Mouse (Mus musculus) forebrain, embryonic 10.5 days (tissue): ENCODE results near the gene Pdss1. TPM values are rescaled to one million over a fixed set of nuclear protein-coding genes. Genes with fewer than 3 reads are reported as not detected.

Source experiments
- DNase-seq: peaks from one replicate; pipeline ENCODE4 v3.0.0-alpha.2; 2017; ENCODE audit warnings: low spot score; ENCODE audit errors: extremely low spot score
- H3K27ac ChIP-seq: fragments of 300-500 bp; sonication (generic); 2 replicates; pipeline ENCODE4 v1.5.1; 2016; ENCODE audit warnings: mild to moderate bottlenecking
- H3K27me3 ChIP-seq: fragments of 300-500 bp; sonication (generic); 2 replicates; pipeline ENCODE4 v1.6.1; 2016; ENCODE audit warnings: mild to moderate bottlenecking; ENCODE audit not compliant: poor library complexity, severe bottlenecking
- H3K36me3 ChIP-seq: fragments of 300-500 bp; sonication (generic); replicated peaks from 2 replicates; pipeline ENCODE4 v1.6.1; 2016; ENCODE audit warnings: mild to moderate bottlenecking, moderate library complexity
- H3K4me1 ChIP-seq: fragments of 300-500 bp; sonication (generic); 2 replicates; pipeline ENCODE4 v1.6.1; 2016
- H3K4me3 ChIP-seq: fragments of 300-500 bp; sonication (generic); 2 replicates; pipeline ENCODE4 v1.5.1; 2016; ENCODE audit warnings: mild to moderate bottlenecking, moderate library complexity
- H3K9me3 ChIP-seq: fragments of 300-500 bp; sonication (generic); 2 replicates; pipeline ENCODE4 v1.6.1; 2016; ENCODE audit warnings: mild to moderate bottlenecking, moderate library complexity
- WGBS: fragments of 180-500 bp; shearing (Covaris S2); methylation state at CpG from one replicate; pipeline ENCODE4 v1.1.7; 2016; 5-methylcytosine and 5-hydroxymethylcytosine counted together
- polyA plus RNA-seq: library from polyadenylated mRNA; unstranded; fragments of >200 nt; fragmentation: Nextera tagmentation; extraction: Ambion mirVana; gene quantifications from 2 replicates; pipeline ENCODE4 v1.2.1, GENCODE M21; 2016

The Pdss1 gene
- polyA plus RNA-seq, 1 experiment from 2014 or later, result 27.0 TPM

GRCm38 (mm10) chr2:22985973-22986657 lies 90.8 kb downstream of the Pdss1 start:
- Histone ChIP-seq H3K27ac (no peak overlapping the region), H3K4me3 (no peak overlapping the region), H3K27me3 (no peaks in the 10 kb centered on the region), H3K36me3 (no peaks in the 10 kb centered on the region), H3K4me1 (no peaks in the 10 kb centered on the region), H3K9me3 (no peaks in the 10 kb centered on the region)
- 80% methylated on average over 2 of the region's 2 CpGs for WGBS
- DNase-seq, result no peak

Other genes with a start within 250 kb of the Pdss1 start
- gene Apbb1ip, start 121.4 kb upstream of the Pdss1 start, polyA plus RNA-seq, result 0.70 and 0.95 TPM in 2 replicates
- gene Abi1, start 144.7 kb downstream of the Pdss1 start, polyA plus RNA-seq, result 36.1 and 37.7 TPM in 2 replicates
- 27.8 and 28.8 TPM in 2 replicates for gene Acbd5, start 172.6 kb downstream of the Pdss1 start, polyA plus RNA-seq